Mouse (Mus musculus) brain, embryonic 14.5 days (tissue): ENCODE data around the gene Muc1. TPM values are rescaled to one million over a fixed set of nuclear protein-coding genes. Genes with fewer than 3 reads are reported as not detected.
A peak's percentile ranks its signal among the peaks of the same experiment; 100 is the strongest.

ENCODE experiments used
- DNase-seq: peaks from one replicate; pipeline ENCODE4 v3.0.0-alpha.2; 2011; ENCODE audit warnings: low read depth
- CTCF ChIP-seq: fragments of 200-500 bp; IDR thresholded peaks from 2 replicates; pipeline ENCODE4 v1.5.1; 2012; ENCODE audit warnings: inconsistent platforms, mild to moderate bottlenecking, moderate library complexity, borderline replicate concordance; ENCODE audit not compliant: insufficient read depth, insufficient read length; ENCODE audit errors: extremely low read depth
- POLR2A ChIP-seq: fragments of 200-500 bp; IDR thresholded peaks from 2 replicates; pipeline ENCODE4 v1.6.1; 2012; ENCODE audit warnings: mild to moderate bottlenecking, inconsistent platforms, borderline replicate concordance; ENCODE audit not compliant: poor library complexity, insufficient read depth, insufficient read length, severe bottlenecking; ENCODE audit errors: extremely low read depth
- polyA plus RNA-seq: library from polyadenylated mRNA; depleted of rRNA; stranded (reverse); fragments of >200 nt; gene quantifications from 2 replicates; pipeline ENCODE4 v1.2.3, GENCODE M21; 2012

Muc1 gene
- polyA plus RNA-seq, 1 experiment = 9.3 TPM

DNA sequence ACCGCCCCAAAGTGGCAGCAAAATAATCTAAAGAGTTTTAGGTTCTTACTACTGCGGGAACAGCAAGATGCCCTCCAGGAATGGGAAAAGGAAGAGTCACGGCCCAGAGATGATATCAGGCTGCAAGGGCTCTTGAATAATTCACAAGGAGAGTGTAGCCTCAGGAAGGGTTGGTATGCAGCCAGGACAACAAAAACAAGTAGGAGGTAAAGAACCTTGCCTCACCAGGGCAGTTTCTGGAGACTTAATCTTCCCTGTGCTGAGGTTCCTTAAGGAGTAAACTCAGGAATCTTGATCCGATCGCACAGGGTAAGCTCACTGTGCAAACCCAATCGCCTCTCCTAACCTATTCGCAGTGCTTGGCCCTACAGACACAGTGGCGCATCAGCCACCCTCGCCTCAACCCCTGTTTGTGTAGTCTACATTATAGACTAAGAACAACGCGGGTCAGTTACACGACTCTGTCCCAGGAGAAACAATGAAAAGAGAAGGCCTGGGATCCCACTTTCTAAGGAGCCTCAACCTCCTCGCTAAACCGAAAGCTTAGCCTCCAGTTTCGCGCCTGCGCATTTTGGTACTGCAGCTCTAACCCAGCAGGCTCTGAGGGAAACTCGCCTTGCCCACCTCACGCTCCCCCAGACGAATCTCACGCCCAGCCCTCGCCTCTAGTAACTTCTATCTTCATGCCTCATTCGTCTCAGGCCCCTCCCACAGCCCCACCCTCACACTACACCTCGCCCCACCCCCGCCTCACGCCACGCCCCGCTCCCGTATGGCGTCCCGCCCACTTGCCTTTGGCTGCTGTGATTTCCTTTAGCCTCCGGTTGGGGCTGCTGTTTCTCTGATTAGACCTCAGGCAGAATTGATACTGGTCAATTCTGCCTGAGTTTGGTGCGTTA is 32.6 kb upstream of the Muc1 start:
- TF ChIP-seq POLR2A (no peak), CTCF (peak; percentile 51; the same call in 1 of the 2 replicates)
- DNase-seq = peak; percentile 97

- no peak for TF ChIP-seq POLR2A
- TF ChIP-seq CTCF = no peak
- no peak for DNase-seq
Observed at GRCm38 (mm10) chr3:89199839-89200238, 29.0 kb upstream of the Muc1 start.

GRCm38 (mm10) chr3:89202253-89203141 is 26.4 kb upstream of the Muc1 start, which contains the start of gene Gba:
Gene Gba, plus strand, starts transcription at chr3:89202928.
- TF ChIP-seq POLR2A (no peak), CTCF (no peak)
- DNase-seq = peak; percentile 96

DNA sequence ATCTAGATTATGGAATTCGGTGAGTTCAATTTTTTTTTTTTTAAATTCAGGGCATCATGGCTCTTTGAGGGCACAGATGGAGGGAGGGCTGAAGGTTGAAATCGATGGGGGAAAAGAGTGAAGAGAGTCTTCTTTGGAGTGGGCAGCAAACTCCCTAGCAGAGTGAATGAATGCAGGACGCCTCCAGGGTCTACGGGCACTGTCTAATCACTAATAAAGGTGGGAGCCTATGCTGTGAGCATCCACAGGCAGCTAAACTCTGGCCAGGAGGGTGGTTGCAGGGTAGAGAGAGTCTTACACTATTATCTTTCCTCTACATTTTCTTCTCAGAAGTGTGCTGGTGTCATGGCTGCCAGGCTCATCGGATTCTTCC is 25.7 kb upstream of the Muc1 start:
- TF ChIP-seq CTCF (no peak), POLR2A (no peak)

GRCm38 (mm10) chr3:89206079-89206478 is 22.8 kb upstream of the Muc1 start:
- TF ChIP-seq CTCF (no peak), POLR2A (no peak)

More for the DNA sequence above, 25.7 kb upstream of the Muc1 start:
- DNase-seq = no peak

GRCm38 (mm10) chr3:89206695-89207094 is 22.2 kb upstream of the Muc1 start:
- no peak for TF ChIP-seq POLR2A
- TF ChIP-seq CTCF = no peak
- DNase-seq = no peak

More at GRCm38 (mm10) chr3:89206079-89206478, 22.8 kb upstream of the Muc1 start:
- DNase-seq = no peak

- no peak for DNase-seq
- TF ChIP-seq POLR2A (no peak), CTCF (no peak)
Observed at GRCm38 (mm10) chr3:89208075-89208657, 20.7 kb upstream of the Muc1 start.

DNA sequence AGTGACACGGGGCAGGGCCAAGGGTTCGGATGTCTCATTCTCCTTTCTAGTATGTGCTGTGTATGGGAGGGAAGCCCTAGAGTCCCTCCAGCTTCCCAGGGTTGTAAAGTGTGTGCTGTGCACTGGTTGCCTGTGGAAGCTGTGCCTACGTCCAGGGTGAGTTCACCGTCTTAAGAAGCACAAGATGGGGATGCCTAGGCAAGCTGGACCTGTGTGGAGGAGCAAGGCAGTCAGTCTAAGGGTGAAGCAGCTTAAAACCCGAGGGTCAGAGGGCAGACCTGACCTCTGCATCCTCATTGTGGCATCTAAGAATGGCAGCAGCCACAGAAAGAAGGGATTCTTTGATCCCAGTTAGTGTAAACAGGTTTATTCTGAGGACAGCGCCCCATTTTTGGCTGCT is 20.1 kb upstream of the Muc1 start:
- TF ChIP-seq CTCF (no peak), POLR2A (no peak)
- DNase-seq = no peak

DNA sequence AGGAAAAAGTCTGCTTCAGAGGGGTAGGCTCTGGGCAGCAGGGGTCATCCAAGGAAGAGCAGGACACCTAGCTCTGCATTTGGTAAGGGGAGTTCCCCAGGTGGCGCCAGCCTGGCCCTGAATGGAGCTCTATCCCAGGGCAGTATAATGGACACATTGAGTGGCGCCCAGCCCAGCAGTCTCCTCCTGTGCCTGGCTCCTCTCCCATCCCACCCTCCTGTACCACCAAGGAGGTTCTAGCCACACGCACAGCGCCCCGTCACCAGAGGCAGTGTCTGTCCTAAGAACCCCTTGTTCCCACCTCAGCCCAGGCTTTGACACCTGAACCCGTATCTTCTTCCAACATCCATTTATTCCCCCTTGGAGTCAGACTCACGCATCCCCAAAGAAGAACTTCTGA is 19.1 kb upstream of the Muc1 start:
- no peak for TF ChIP-seq CTCF
- no peak for TF ChIP-seq POLR2A
- DNase-seq = no peak

GRCm38 (mm10) chr3:89210162-89210561 is 18.7 kb upstream of the Muc1 start:
- TF ChIP-seq CTCF (no peak), POLR2A (no peak)
- no peak for DNase-seq

DNA sequence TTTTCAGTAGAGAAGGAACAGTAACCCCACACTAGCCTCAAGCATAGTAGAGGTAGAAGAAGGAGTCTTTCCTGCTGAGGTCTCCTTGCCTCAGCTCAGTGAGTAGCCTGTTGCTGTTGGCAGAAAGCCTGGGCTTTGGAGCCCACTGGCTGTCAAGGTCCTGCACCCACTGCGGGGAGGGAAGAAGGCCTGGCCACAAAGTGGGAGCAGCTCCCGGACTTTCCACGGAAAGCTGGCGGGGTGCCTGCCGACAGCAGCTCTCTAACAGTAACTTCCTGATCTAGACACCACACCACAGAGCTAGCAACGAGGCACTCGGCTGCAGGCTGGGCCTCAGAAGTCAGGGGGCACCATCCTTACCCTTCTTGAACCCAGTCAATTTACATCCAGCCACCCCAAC is 18.1 kb upstream of the Muc1 start:
- DNase-seq = no peak
- TF ChIP-seq POLR2A (no peak), CTCF (no peak)
